Mouse (Mus musculus): ENCODE data around the gene Pwwp2b. TPM values are rescaled to one million over a fixed set of nuclear protein-coding genes. Genes with fewer than 3 reads are reported as not detected.

Pwwp2b gene
- polyA plus RNA-seq, 1 experiment: 32.2 TPM

- WGBS: 93% methylated on average over 1 of the region's 1 CpGs
- no peak for DNase-seq
- peaks cover 37% of the 10 kb centered on the region for H3K4me1 ChIP-seq (ENCODE audit: control insufficient read depth, insufficient read depth, low read length)
Measured at GRCm38 (mm10) chr7:139270738-139271137, 22.5 kb downstream of the Pwwp2b start.

GRCm38 (mm10) chr7:139271871-139272270, 23.6 kb downstream of the Pwwp2b start:
- WGBS: 58% methylated on average over 5 of the region's 5 CpGs
- no peak for TF ChIP-seq POLR2A (IDR thresholded peaks at IDR 0.05; ENCODE audit: borderline replicate concordance, extremely low read depth, low read depth, low read length)
- no peak for TF ChIP-seq CTCF (IDR thresholded peaks at IDR 0.05; ENCODE audit: insufficient read depth, low read length)

More at GRCm38 (mm10) chr7:139270738-139271137, 22.5 kb downstream of the Pwwp2b start:
- no peak overlapping the region for H3K4me3 ChIP-seq (replicated peaks; ENCODE audit: extremely low read depth, low read depth, low read length)
- TF ChIP-seq CTCF (IDR thresholded peaks at IDR 0.05; ENCODE audit: insufficient read depth, low read length): no peak
- no peak for TF ChIP-seq POLR2A (IDR thresholded peaks at IDR 0.05; ENCODE audit: borderline replicate concordance, extremely low read depth, low read depth, low read length)

GRCm38 (mm10) chr7:139272639-139273396, 24.5 kb downstream of the Pwwp2b start:
- no peak overlapping the region for H3K4me3 ChIP-seq (replicated peaks; ENCODE audit: extremely low read depth, low read depth, low read length)
- no peak for DNase-seq
- WGBS: 3% methylated on average over 1 of the region's 1 CpGs

More at GRCm38 (mm10) chr7:139271871-139272270, 23.6 kb downstream of the Pwwp2b start:
- no peak for DNase-seq
- Histone ChIP-seq H3K4me3 (replicated peaks; ENCODE audit: extremely low read depth, low read depth, low read length) (no peak overlapping the region), H3K4me1 (ENCODE audit: control insufficient read depth, insufficient read depth, low read length) (peaks cover 28% of the 10 kb centered on the region)

GRCm38 (mm10) chr7:139273397-139273719, 25.1 kb downstream of the Pwwp2b start:
- TF ChIP-seq POLR2A (IDR thresholded peaks at IDR 0.05; ENCODE audit: borderline replicate concordance, extremely low read depth, low read depth, low read length) (no peak), CTCF (IDR thresholded peaks at IDR 0.05; ENCODE audit: insufficient read depth, low read length) (no peak)
- Histone ChIP-seq H3K4me3 (replicated peaks; ENCODE audit: extremely low read depth, low read depth, low read length) (no peak overlapping the region), H3K4me1 (ENCODE audit: control insufficient read depth, insufficient read depth, low read length) (peaks cover 21% of the 10 kb centered on the region)
- peak; percentile 53 for DNase-seq
- WGBS: 4% methylated on average over 2 of the region's 2 CpGs

More at GRCm38 (mm10) chr7:139272639-139273396, 24.5 kb downstream of the Pwwp2b start:
- TF ChIP-seq CTCF (IDR thresholded peaks at IDR 0.05; ENCODE audit: insufficient read depth, low read length) (no peak), POLR2A (IDR thresholded peaks at IDR 0.05; ENCODE audit: borderline replicate concordance, extremely low read depth, low read depth, low read length) (no peak)
- H3K4me1 ChIP-seq (ENCODE audit: control insufficient read depth, insufficient read depth, low read length): peaks cover 21% of the 10 kb centered on the region

GRCm38 (mm10) chr7:139275586-139275985, 27.3 kb downstream of the Pwwp2b start:
- DNase-seq: no peak
- Histone ChIP-seq H3K4me3 (replicated peaks; ENCODE audit: extremely low read depth, low read depth, low read length) (no peak overlapping the region), H3K4me1 (ENCODE audit: control insufficient read depth, insufficient read depth, low read length) (peaks cover 21% of the 10 kb centered on the region)
- WGBS: 56% methylated on average over 10 of the region's 10 CpGs
- no peak for TF ChIP-seq POLR2A (IDR thresholded peaks at IDR 0.05; ENCODE audit: borderline replicate concordance, extremely low read depth, low read depth, low read length)
- TF ChIP-seq CTCF (IDR thresholded peaks at IDR 0.05; ENCODE audit: insufficient read depth, low read length): no peak

- 92% methylated on average over 10 of the region's 10 CpGs for WGBS
- TF ChIP-seq CTCF (IDR thresholded peaks at IDR 0.05; ENCODE audit: insufficient read depth, low read length) (no peak), POLR2A (IDR thresholded peaks at IDR 0.05; ENCODE audit: borderline replicate concordance, extremely low read depth, low read depth, low read length) (no peak)
- peaks cover 25% of the 10 kb centered on the region for H3K4me1 ChIP-seq (ENCODE audit: control insufficient read depth, insufficient read depth, low read length)
- no peak overlapping the region for H3K4me3 ChIP-seq (replicated peaks; ENCODE audit: extremely low read depth, low read depth, low read length)
- DNase-seq: no peak
Measured at GRCm38 (mm10) chr7:139276150-139276549, 27.9 kb downstream of the Pwwp2b start.

GRCm38 (mm10) chr7:139277536-139277935, 29.3 kb downstream of the Pwwp2b start:
- H3K4me3 ChIP-seq (replicated peaks; ENCODE audit: extremely low read depth, low read depth, low read length): no peak overlapping the region
- DNase-seq: no peak
- peaks cover 21% of the 10 kb centered on the region for H3K4me1 ChIP-seq (ENCODE audit: control insufficient read depth, insufficient read depth, low read length)
- TF ChIP-seq POLR2A (IDR thresholded peaks at IDR 0.05; ENCODE audit: borderline replicate concordance, extremely low read depth, low read depth, low read length) (no peak), CTCF (IDR thresholded peaks at IDR 0.05; ENCODE audit: insufficient read depth, low read length) (no peak)
- WGBS: 95% methylated on average over 7 of the region's 7 CpGs

- TF ChIP-seq CTCF (IDR thresholded peaks at IDR 0.05; ENCODE audit: insufficient read depth, low read length) (no peak), POLR2A (IDR thresholded peaks at IDR 0.05; ENCODE audit: borderline replicate concordance, extremely low read depth, low read depth, low read length) (no peak)
- peaks cover 11% of the 10 kb centered on the region for H3K4me1 ChIP-seq (ENCODE audit: control insufficient read depth, insufficient read depth, low read length)
- WGBS: 84% methylated on average over 5 of the region's 5 CpGs
Measured at GRCm38 (mm10) chr7:139279571-139279970, 31.3 kb downstream of the Pwwp2b start.

GRCm38 (mm10) chr7:139280044-139280443, 31.8 kb downstream of the Pwwp2b start:
- no peak for DNase-seq
- Histone ChIP-seq H3K4me1 (ENCODE audit: control insufficient read depth, insufficient read depth, low read length) (peaks cover 11% of the 10 kb centered on the region), H3K4me3 (replicated peaks; ENCODE audit: extremely low read depth, low read depth, low read length) (no peak overlapping the region)
- 44% methylated on average over 1 of the region's 1 CpGs for WGBS
- TF ChIP-seq POLR2A (IDR thresholded peaks at IDR 0.05; ENCODE audit: borderline replicate concordance, extremely low read depth, low read depth, low read length) (no peak), CTCF (IDR thresholded peaks at IDR 0.05; ENCODE audit: insufficient read depth, low read length) (no peak)

More at GRCm38 (mm10) chr7:139279571-139279970, 31.3 kb downstream of the Pwwp2b start:
- DNase-seq: no peak
- H3K4me3 ChIP-seq (replicated peaks; ENCODE audit: extremely low read depth, low read depth, low read length): no peak overlapping the region

GRCm38 (mm10) chr7:139281195-139281594, 32.9 kb downstream of the Pwwp2b start:
- DNase-seq: no peak
- Histone ChIP-seq H3K4me1 (ENCODE audit: control insufficient read depth, insufficient read depth, low read length) (peaks cover 8% of the 10 kb centered on the region), H3K4me3 (replicated peaks; ENCODE audit: extremely low read depth, low read depth, low read length) (no peak overlapping the region)
- TF ChIP-seq POLR2A (IDR thresholded peaks at IDR 0.05; ENCODE audit: borderline replicate concordance, extremely low read depth, low read depth, low read length): no peak
- TF ChIP-seq CTCF (IDR thresholded peaks at IDR 0.05; ENCODE audit: insufficient read depth, low read length): no peak
- WGBS: 10% methylated on average over 2 of the region's 2 CpGs

Data from lung, adult 2 months (tissue).